Mouse (Mus musculus) MEL (cell line): Measurements from ENCODE around the gene Sec14l4. TPM values are rescaled to one million over a fixed set of nuclear protein-coding genes. Genes with fewer than 3 reads are reported as not detected.
A peak's percentile ranks its signal among the peaks of the same experiment; 100 is the strongest.

Source experiments
- DNase-seq: peaks from one replicate; pipeline ENCODE4 v3.0.0; 2011; ENCODE audit warnings: low read depth, low spot score
- H3K27ac ChIP-seq: 2 replicates; pipeline ENCODE4 v1.5.1; 2012; ENCODE audit warnings: low read depth, mild to moderate bottlenecking, control low read depth, low read length, moderate library complexity; ENCODE audit not compliant: control insufficient read depth
- H3K27me3 ChIP-seq, 2 experiments: fragments of 150-350 bp in 1 of 2; sonication (generic) in 1 of 2; 2 replicates each; pipeline ENCODE4 v1.6.1; 2012; ENCODE audit warnings: low read length in 2 of 2, mild to moderate bottlenecking in 2 of 2, improper control_type of control experiment in 1 of 2, moderate library complexity in 1 of 2; ENCODE audit not compliant: insufficient read depth in 2 of 2, control insufficient read depth in 1 of 2
- H3K36me3 ChIP-seq, 2 experiments: 2 replicates each; pipeline ENCODE4 v1.6.1; 2012 to 2014; ENCODE audit warnings: low read length in 2 of 2, improper control_type of control experiment in 1 of 2, inconsistent platforms in 1 of 2, mild to moderate bottlenecking in 1 of 2; ENCODE audit not compliant: insufficient read depth in 2 of 2, control insufficient read depth in 1 of 2
- H3K4me1 ChIP-seq, 2 experiments: fragments of 150-350 bp in 1 of 2; sonication (generic) in 1 of 2; 2 replicates each; pipeline ENCODE4 v1.6.1; 2012; ENCODE audit warnings: low read length in 2 of 2, improper control_type of control experiment in 1 of 2, mild to moderate bottlenecking in 1 of 2; ENCODE audit not compliant: insufficient read depth in 2 of 2, control insufficient read depth in 1 of 2
- H3K4me3 ChIP-seq, 2 experiments: fragments of 150-350 bp in 1 of 2; sonication (generic) in 1 of 2; 2 replicates each; pipeline ENCODE4 v1.5.1; 2012; ENCODE audit warnings: low read depth in 2 of 2, low read length in 2 of 2, mild to moderate bottlenecking in 2 of 2, moderate library complexity in 2 of 2, control low read depth in 1 of 2, improper control_type of control experiment in 1 of 2; ENCODE audit not compliant: control insufficient read depth in 1 of 2, insufficient read depth in 1 of 2
- H3K79me2 ChIP-seq: 2 replicates; pipeline ENCODE4 v1.6.1; 2012; ENCODE audit warnings: mild to moderate bottlenecking, low read length, moderate library complexity; ENCODE audit not compliant: control insufficient read depth, poor library complexity, insufficient read depth
- H3K9ac ChIP-seq: 2 replicates; pipeline ENCODE4 v1.6.1; 2012; ENCODE audit warnings: low read depth, mild to moderate bottlenecking, control low read depth, low read length, moderate library complexity; ENCODE audit not compliant: control insufficient read depth, poor library complexity, severe bottlenecking
- H3K9me3 ChIP-seq: fragments of 150-350 bp; sonication (generic); replicated peaks from 2 replicates; pipeline ENCODE4 v1.6.1; 2012; ENCODE audit warnings: mild to moderate bottlenecking, low read length, improper control_type of control experiment, moderate library complexity; ENCODE audit not compliant: insufficient read depth
- CHD1 ChIP-seq: IDR thresholded peaks from 2 replicates; pipeline ENCODE4 v1.6.1; 2012; ENCODE audit warnings: low read depth, mild to moderate bottlenecking, inconsistent platforms, low read length, improper control_type of control experiment
- EP300 ChIP-seq, 2 experiments: IDR thresholded peaks; 2 replicates each; pipeline ENCODE4 v1.6.1; 2011; ENCODE audit warnings: improper control_type of control experiment in 2 of 2, low read length in 2 of 2, low read depth in 1 of 2, mild to moderate bottlenecking in 1 of 2
- GATA1 ChIP-seq: IDR thresholded peaks from 2 replicates; pipeline ENCODE4 v1.6.1; 2011; ENCODE audit warnings: low read depth, low read length, improper control_type of control experiment
- HCFC1 ChIP-seq: IDR thresholded peaks from 2 replicates; pipeline ENCODE4 v1.6.1; 2012; ENCODE audit warnings: low read depth, mild to moderate bottlenecking, inconsistent platforms, low read length, improper control_type of control experiment, moderate library complexity
- MAFK ChIP-seq: IDR thresholded peaks from 2 replicates; pipeline ENCODE4 v1.6.1; 2011; ENCODE audit warnings: low read depth, mild to moderate bottlenecking, low read length, improper control_type of control experiment, borderline replicate concordance
- MAX ChIP-seq: IDR thresholded peaks from 2 replicates; pipeline ENCODE4 v1.6.1; 2011; ENCODE audit warnings: low read length, improper control_type of control experiment
- MAZ ChIP-seq: IDR thresholded peaks from 2 replicates; pipeline ENCODE4 v1.6.1; 2012; ENCODE audit warnings: low read depth, mild to moderate bottlenecking, inconsistent platforms, low read length, improper control_type of control experiment
- MEF2A ChIP-seq: IDR thresholded peaks from 2 replicates; pipeline ENCODE4 v1.6.1; 2014; ENCODE audit warnings: low read depth, mild to moderate bottlenecking, inconsistent platforms, low read length, improper control_type of control experiment; ENCODE audit not compliant: poor library complexity, insufficient replicate concordance, severe bottlenecking; ENCODE audit errors: extremely low read depth
- MXI1 ChIP-seq: IDR thresholded peaks from 2 replicates; pipeline ENCODE4 v1.6.1; 2011; ENCODE audit warnings: mild to moderate bottlenecking, low read depth, low read length, improper control_type of control experiment
- MYB ChIP-seq: IDR thresholded peaks from 2 replicates; pipeline ENCODE4 v1.6.1; 2011; ENCODE audit warnings: mild to moderate bottlenecking, low read depth, low read length, improper control_type of control experiment
- NELFE ChIP-seq: IDR thresholded peaks from 2 replicates; pipeline ENCODE4 v1.6.1; 2011; ENCODE audit warnings: low read depth, low read length, improper control_type of control experiment
- NRF1 ChIP-seq: IDR thresholded peaks from 2 replicates; pipeline ENCODE4 v1.6.1; 2014; ENCODE audit warnings: low read depth, mild to moderate bottlenecking, inconsistent platforms, low read length, improper control_type of control experiment, moderate library complexity; ENCODE audit not compliant: poor library complexity, insufficient read depth, severe bottlenecking
- POLR2A ChIP-seq, 2 experiments: IDR thresholded peaks; 2 replicates each; pipeline ENCODE4 v1.6.1; 2011 to 2012; ENCODE audit warnings: low read length in 2 of 2, mild to moderate bottlenecking in 2 of 2, control low read depth in 1 of 2, improper control_type of control experiment in 1 of 2, low read depth in 1 of 2, moderate library complexity in 1 of 2; ENCODE audit not compliant: control insufficient read depth in 1 of 2, insufficient read depth in 1 of 2, poor library complexity in 1 of 2
- POLR2AphosphoS2 ChIP-seq: IDR thresholded peaks from 2 replicates; pipeline ENCODE4 v1.6.1; 2011; ENCODE audit warnings: low read length, improper control_type of control experiment
- POLR2AphosphoS5 ChIP-seq: IDR thresholded peaks from 2 replicates; pipeline ENCODE4 v1.6.1; 2012; ENCODE audit warnings: low read depth, borderline replicate concordance, mild to moderate bottlenecking, inconsistent platforms, low read length, moderate library complexity, mixed read lengths
- RAD21 ChIP-seq: IDR thresholded peaks from 2 replicates; pipeline ENCODE4 v1.6.1; 2011; ENCODE audit warnings: mild to moderate bottlenecking, low read depth, low read length, improper control_type of control experiment
- SIN3A ChIP-seq: IDR thresholded peaks from 2 replicates; pipeline ENCODE4 v1.6.1; 2012; ENCODE audit warnings: low read length, improper control_type of control experiment, inconsistent platforms
- SMC3 ChIP-seq: IDR thresholded peaks from 2 replicates; pipeline ENCODE4 v1.6.1; 2011; ENCODE audit warnings: low read depth, low read length, improper control_type of control experiment
- USF1 ChIP-seq: IDR thresholded peaks from 2 replicates; pipeline ENCODE4 v1.6.1; 2014; ENCODE audit warnings: low read depth, mild to moderate bottlenecking, inconsistent platforms, low read length, improper control_type of control experiment, moderate library complexity
- USF2 ChIP-seq, 2 experiments: IDR thresholded peaks; 2 replicates each; pipeline ENCODE4 v1.6.1; 2011 to 2012; ENCODE audit warnings: improper control_type of control experiment in 2 of 2, low read length in 2 of 2, borderline replicate concordance in 1 of 2, inconsistent platforms in 1 of 2, low read depth in 1 of 2, mild to moderate bottlenecking in 1 of 2; ENCODE audit not compliant: insufficient read depth in 1 of 2
- ZC3H11A ChIP-seq: IDR thresholded peaks from 2 replicates; pipeline ENCODE4 v1.6.1; 2012; ENCODE audit warnings: low read depth, mild to moderate bottlenecking, inconsistent platforms, low read length, improper control_type of control experiment
- ZKSCAN1 ChIP-seq: IDR thresholded peaks from 2 replicates; pipeline ENCODE4 v1.6.1; 2012; ENCODE audit warnings: low read depth, mild to moderate bottlenecking, inconsistent platforms, low read length, improper control_type of control experiment, moderate library complexity
- ZMIZ1 ChIP-seq: IDR thresholded peaks from 2 replicates; pipeline ENCODE4 v1.6.1; 2012; ENCODE audit warnings: low read depth, mild to moderate bottlenecking, inconsistent platforms, low read length, improper control_type of control experiment, moderate library complexity
- polyA plus RNA-seq, 2 experiments: library from polyadenylated mRNA; stranded (reverse) in 1 of 2; unstranded in 1 of 2; fragments of >175 nt in 1 of 2; fragments of >200 nt in 1 of 2; gene quantifications; 2 replicates each; pipeline versions ENCODE4 v1.2.1 to v1.2.4; 2012; ENCODE audit warnings: low replicate concordance in 2 of 2, low read depth in 1 of 2; ENCODE audit not compliant: insufficient read length in 2 of 2, insufficient read depth in 1 of 2, missing spikeins in 1 of 2
- total RNA-seq: library from RNA; depleted of rRNA; stranded (reverse); fragments of 300-350 nt; gene quantifications from 2 replicates; pipeline ENCODE4 v1.2.3, GENCODE M21; 2012

Gene Sec14l4
- total and polyA plus RNA-seq, 3 experiments: not detected

DNA sequence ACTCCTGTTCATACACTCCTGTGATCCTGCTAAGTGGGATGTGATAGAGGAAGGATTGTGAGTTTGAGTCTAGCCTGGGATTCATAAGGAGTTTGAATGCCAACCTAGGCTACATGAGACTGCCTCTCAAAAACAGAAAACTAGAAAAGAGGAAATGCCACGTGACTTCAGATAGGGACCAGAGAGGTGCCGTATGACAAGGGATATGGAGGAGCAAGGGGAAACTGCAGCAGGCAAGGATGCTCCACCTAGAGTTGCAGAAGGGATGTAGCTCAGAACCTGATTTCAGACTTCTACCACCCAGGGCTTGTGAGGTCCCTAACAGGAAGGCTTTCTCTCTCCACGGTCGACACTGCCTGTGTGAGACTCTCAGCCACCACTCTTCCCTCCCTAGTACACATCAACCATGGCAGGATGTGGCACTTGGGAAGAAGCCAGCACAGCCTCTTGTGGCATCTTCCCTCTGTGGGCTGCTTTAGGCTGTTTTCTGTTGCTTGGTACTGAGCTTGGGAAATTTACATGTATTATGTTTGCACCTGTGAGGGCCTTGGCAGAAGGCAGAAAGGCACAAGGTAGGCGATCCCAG is 25.9 kb upstream of the Sec14l4 start:
- H3K27me3 ChIP-seq: no peaks in the 10 kb centered on the region; a peak in 1 of 4 replicates
- no peak overlapping the region for H3K4me3 ChIP-seq
- H3K79me2 ChIP-seq: no peaks in the 10 kb centered on the region
- no peak for DNase-seq
- H3K36me3 ChIP-seq: peaks cover 0 to 2% of the 10 kb centered on the region in 2 experiments; a peak in 1 of 4 replicates
- peaks cover 0 to 10% of the 10 kb centered on the region in 2 experiments; a peak in 2 of 4 replicates for H3K4me1 ChIP-seq
- no peaks in the 10 kb centered on the region for H3K9me3 ChIP-seq
- H3K9ac ChIP-seq: no peak overlapping the region
- TF ChIP-seq MYB (no peak), MEF2A (no peak), ZC3H11A (no peak), NRF1 (no peak), HCFC1 (no peak), SMC3 (no peak), MXI1 (no peak), NELFE (no peak), POLR2A (IDR thresholded peaks at IDR 0.05; ENCODE audit: control insufficient read depth in 1 of 2, insufficient read depth in 1 of 2, low read depth in 1 of 2, low read length in 2 of 2, poor library complexity in 1 of 2) (no peak), GATA1 (no peak), MAFK (no peak), USF2 (IDR thresholded peaks at IDR 0.05; ENCODE audit: borderline replicate concordance in 1 of 2, insufficient read depth in 1 of 2, low read depth in 1 of 2, low read length in 2 of 2) (0 out of 4 replicates have a peak, but pooled peaks of 1 of the 2 experiments have one; percentile 41), RAD21 (no peak), ZKSCAN1 (no peak), MAZ (no peak), EP300 (IDR thresholded peaks at IDR 0.05; ENCODE audit: low read depth in 1 of 2, low read length in 2 of 2) (no peak), USF1 (peak; percentile 81), SIN3A (no peak), POLR2AphosphoS5 (no peak), CHD1 (no peak), ZMIZ1 (no peak), MAX (peak; percentile 65), POLR2AphosphoS2 (no peak)
- no peak overlapping the region for H3K27ac ChIP-seq
